Mouse (Mus musculus) duodenum, adult 2 months (tissue): ENCODE data around the gene Sectm1b. TPM values are rescaled to one million over a fixed set of nuclear protein-coding genes. Genes with fewer than 3 reads are reported as not detected.

Experiments
- polyA plus RNA-seq: library from polyadenylated mRNA; depleted of rRNA; stranded (reverse); fragments of >200 nt; gene quantifications from 2 replicates; pipeline ENCODE4 v1.2.3, GENCODE M21; 2012; ENCODE audit warnings: low replicate concordance; rRNA removed

The Sectm1b gene
- polyA plus RNA-seq = 107 and 277 TPM in 2 replicates

GRCm38 (mm10) chr11:121063379-121063778 is at the start of gene Sectm1b:
TSS of gene Sectm1b (minus strand) at chr11:121063569.

GRCm38 (mm10) chr11:121081120-121081519 is 17.8 kb upstream of the Sectm1b start, which contains the start of gene Sectm1a:
TSS of gene Sectm1a (minus strand) at chr11:121081220.

GRCm38 (mm10) chr11:121039302-121039701 is 24.1 kb downstream of the Sectm1b start, which contains the start of gene Cd7:
TSS of gene Cd7 (minus strand) at chr11:121039418.

Other genes with a start within 250 kb of the Sectm1b start
- gene Fasn, start 239.0 kb downstream of the Sectm1b start, polyA plus RNA-seq = 195 and 525 TPM in 2 replicates
- gene Ccdc57, start 130.7 kb downstream of the Sectm1b start, polyA plus RNA-seq = 0.43 and 0.86 TPM in 2 replicates
- gene Slc16a3, start 115.1 kb downstream of the Sectm1b start, polyA plus RNA-seq = 35.6 and 82.7 TPM in 2 replicates
- gene Csnk1d, start 72.2 kb downstream of the Sectm1b start, polyA plus RNA-seq = 33.6 and 40.6 TPM in 2 replicates
- gene Cd7, start 24.2 kb downstream of the Sectm1b start, polyA plus RNA-seq = 32.2 and 59.4 TPM in 2 replicates
- 3.3 and 8.6 TPM in 2 replicates for gene Sectm1a, start 17.7 kb upstream of the Sectm1b start, polyA plus RNA-seq
- 0.08 and 0.18 TPM in 2 replicates for gene Tex19.2, start 55.1 kb upstream of the Sectm1b start, polyA plus RNA-seq
- gene Tex19.1, start 82.6 kb upstream of the Sectm1b start, polyA plus RNA-seq = not detected in 2 replicates
- gene Uts2r, start 96.7 kb upstream of the Sectm1b start, polyA plus RNA-seq = not detected in 2 replicates
- gene Hexdc, start 140.9 kb upstream of the Sectm1b start, polyA plus RNA-seq = 21.6 and 29.7 TPM in 2 replicates
- 18.2 and 19.4 TPM in 2 replicates for gene Ogfod3, start 141.1 kb upstream of the Sectm1b start, polyA plus RNA-seq
- 13.3 and 14.8 TPM in 2 replicates for gene Cybc1, start 165.8 kb upstream of the Sectm1b start, polyA plus RNA-seq
- gene Narf, start 173.7 kb upstream of the Sectm1b start, polyA plus RNA-seq = 21.3 and 26.4 TPM in 2 replicates
- gene Foxk2, start 196.4 kb upstream of the Sectm1b start, polyA plus RNA-seq = 15.5 and 25.4 TPM in 2 replicates